Mouse (Mus musculus) intestine, postnatal 0 days (tissue): Measurements from ENCODE around the gene Med19. TPM values are rescaled to one million over a fixed set of nuclear protein-coding genes. Genes with fewer than 3 reads are reported as not detected.
A peak's percentile ranks its signal among the peaks of the same experiment; 100 is the strongest.
"Not testable (repeated sequence)": the region's sequence is repeated elsewhere in the genome, so short reads cannot be mapped to it uniquely, and the experiment has no call there.

ENCODE experiments used
- ATAC-seq: fragments of 200-750 bp; cut with Nextera tagmentation; 2 replicates; pipeline ENCODE4 v1.8.0; 2017; ENCODE audit warnings: mild to moderate bottlenecking, moderate TSS enrichment, moderate library complexity
- H3K27ac ChIP-seq: fragments of 300-500 bp; sonication (generic); 2 replicates; pipeline ENCODE4 v1.5.1; 2014; ENCODE audit warnings: mild to moderate bottlenecking, low read depth, low read length, moderate library complexity
- H3K27me3 ChIP-seq: fragments of 300-500 bp; sonication (generic); replicated peaks from 2 replicates; pipeline ENCODE4 v1.6.1; 2014; ENCODE audit warnings: low read length, mixed read lengths; ENCODE audit not compliant: control insufficient read depth, insufficient read depth
- H3K36me3 ChIP-seq: fragments of 300-500 bp; sonication (generic); 2 replicates; pipeline ENCODE4 v1.6.1; 2014; ENCODE audit warnings: mild to moderate bottlenecking, moderate library complexity; ENCODE audit not compliant: control insufficient read depth, insufficient read depth
- H3K4me1 ChIP-seq: fragments of 300-500 bp; sonication (generic); replicated peaks from 2 replicates; pipeline ENCODE4 v1.6.1; 2014; ENCODE audit warnings: antibody characterized with exemption, low read length, mixed read lengths; ENCODE audit not compliant: control insufficient read depth, insufficient read depth
- H3K4me2 ChIP-seq: fragments of 300-500 bp; sonication (generic); replicated peaks from 2 replicates; pipeline ENCODE4 v1.6.1; 2014; ENCODE audit warnings: low read depth, mild to moderate bottlenecking, moderate library complexity
- H3K4me3 ChIP-seq: fragments of 300-500 bp; sonication (generic); 2 replicates; pipeline ENCODE4 v1.5.1; 2014; ENCODE audit warnings: low read depth, low read length
- H3K9ac ChIP-seq: fragments of 300-500 bp; sonication (generic); 2 replicates; pipeline ENCODE4 v1.6.1; 2014; ENCODE audit warnings: mild to moderate bottlenecking, low read depth, low read length
- H3K9me3 ChIP-seq: fragments of 300-500 bp; sonication (generic); 2 replicates; pipeline ENCODE4 v1.6.1; 2016; ENCODE audit warnings: mixed run types; ENCODE audit not compliant: control insufficient read depth
- CTCF ChIP-seq: sonication (generic); IDR thresholded peaks from 2 replicates; pipeline ENCODE4 v1.5.1; 2016; ENCODE audit warnings: low read depth, mild to moderate bottlenecking, control low read depth, antibody characterized with exemption, moderate library complexity
- WGBS: fragments of 180-500 bp; shearing (Covaris S2); extraction: QIAGEN DNeasy Blood & Tissue Kit; methylation state at CpG from one replicate; pipeline ENCODE4 v1.1.7; 2014; 5-methylcytosine and 5-hydroxymethylcytosine counted together
- polyA plus RNA-seq: library from polyadenylated mRNA; unstranded; fragments of >200 nt; fragmentation: Nextera tagmentation; extraction: Ambion mirVana; gene quantifications from 2 replicates; pipeline ENCODE4 v1.2.1, GENCODE M21; 2015

Med19 gene
- polyA plus RNA-seq, 1 experiment from 2014 or later, result 21.0 TPM

DNA sequence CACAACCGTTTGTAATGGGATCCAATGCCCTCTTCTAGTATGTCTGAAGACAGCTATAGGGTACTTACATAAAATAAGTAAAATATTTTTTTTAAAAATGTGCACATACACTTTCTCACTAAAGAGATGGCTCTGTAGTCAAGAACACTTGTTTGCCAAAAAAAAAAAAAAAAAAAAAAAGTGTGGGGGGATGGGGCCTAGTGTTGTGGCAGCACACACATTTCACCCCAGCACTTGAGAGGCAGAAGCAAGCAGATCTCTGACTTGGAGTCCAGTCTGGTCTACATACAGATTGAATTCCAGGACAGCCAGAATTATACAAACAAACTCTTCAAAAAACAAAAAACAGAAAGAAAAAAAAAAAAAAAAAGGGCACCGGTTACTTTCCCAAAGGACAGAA is 42.5 kb downstream of the Med19 start:
- no peak for ATAC-seq
- Histone ChIP-seq H3K36me3 (peaks cover 20% of the 10 kb centered on the region; the same call in 1 of the 2 replicates), H3K9ac (no peak overlapping the region), H3K27ac (no peak overlapping the region), H3K4me3 (no peak overlapping the region), H3K27me3 (no peaks in the 10 kb centered on the region), H3K4me2 (no peak overlapping the region), H3K4me1 (0 out of 2 replicates have a peak, but pooled peaks cover 3% of the 10 kb centered on the region), H3K9me3 (no peaks in the 10 kb centered on the region)
- 92% methylated on average over 2 of the region's 2 CpGs for WGBS
- TF ChIP-seq CTCF, result no peak

DNA sequence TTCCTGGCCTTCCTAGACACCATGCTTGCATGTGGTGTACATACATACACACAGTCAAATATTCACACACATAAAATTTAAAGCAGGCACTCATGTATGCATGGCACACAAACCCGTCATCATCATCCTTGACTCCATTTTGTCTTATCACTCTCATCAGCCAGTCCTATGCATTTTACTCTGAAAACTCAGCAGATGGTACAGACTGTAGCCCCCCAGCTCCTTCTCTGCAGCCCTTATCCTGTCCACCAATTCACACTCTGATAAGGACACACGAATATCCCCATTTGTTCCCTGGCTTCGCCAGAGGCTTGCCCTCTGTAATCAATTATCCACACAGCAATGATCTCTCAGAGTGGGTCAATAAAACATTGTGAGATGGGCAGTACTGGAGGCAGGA is 43.0 kb downstream of the Med19 start:
- ATAC-seq, result no peak
- no peak overlapping the region for H3K4me3 ChIP-seq
- H3K27me3 ChIP-seq, result no peaks in the 10 kb centered on the region
- TF ChIP-seq CTCF, result no peak
- no peaks in the 10 kb centered on the region for H3K9me3 ChIP-seq
- WGBS, result 78% methylated on average over 3 of the region's 3 CpGs
- H3K36me3 ChIP-seq, result peaks cover 21% of the 10 kb centered on the region; the same call in 1 of the 2 replicates
- H3K27ac ChIP-seq, result no peak overlapping the region
- H3K4me1 ChIP-seq, result 0 out of 2 replicates have a peak, but pooled peaks cover 3% of the 10 kb centered on the region
- H3K9ac ChIP-seq, result no peak overlapping the region
- no peak overlapping the region for H3K4me2 ChIP-seq

DNA sequence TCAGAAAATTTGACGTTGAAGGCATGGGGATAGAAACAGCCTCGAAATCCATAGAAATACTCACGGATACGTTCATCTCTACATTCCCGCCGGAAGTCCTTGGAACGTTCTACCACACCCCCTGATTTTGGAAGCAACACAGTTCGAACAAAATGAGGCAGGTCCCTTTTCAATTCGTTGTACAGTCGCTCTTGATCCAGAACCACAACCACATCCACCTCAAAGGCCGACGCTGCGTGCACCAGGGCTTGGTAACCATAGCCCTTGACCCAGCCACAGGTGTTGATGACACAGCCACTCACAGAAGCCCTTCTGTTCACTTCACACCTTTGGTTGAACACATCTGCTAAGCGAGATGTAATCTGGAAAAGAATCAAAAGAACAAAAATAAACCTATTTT is 45.7 kb downstream of the Med19 start:
- Histone ChIP-seq H3K27ac (no peak overlapping the region), H3K4me2 (no peak overlapping the region), H3K27me3 (no peaks in the 10 kb centered on the region), H3K4me3 (no peak overlapping the region), H3K36me3 (peaks cover 21% of the 10 kb centered on the region; the same call in 1 of the 2 replicates), H3K4me1 (0 out of 2 replicates have a peak, but pooled peaks cover 3% of the 10 kb centered on the region), H3K9ac (no peak overlapping the region), H3K9me3 (no peaks in the 10 kb centered on the region)
- WGBS, result 94% methylated on average over 14 of the region's 14 CpGs
- ATAC-seq, result no peak
- no peak for TF ChIP-seq CTCF

DNA sequence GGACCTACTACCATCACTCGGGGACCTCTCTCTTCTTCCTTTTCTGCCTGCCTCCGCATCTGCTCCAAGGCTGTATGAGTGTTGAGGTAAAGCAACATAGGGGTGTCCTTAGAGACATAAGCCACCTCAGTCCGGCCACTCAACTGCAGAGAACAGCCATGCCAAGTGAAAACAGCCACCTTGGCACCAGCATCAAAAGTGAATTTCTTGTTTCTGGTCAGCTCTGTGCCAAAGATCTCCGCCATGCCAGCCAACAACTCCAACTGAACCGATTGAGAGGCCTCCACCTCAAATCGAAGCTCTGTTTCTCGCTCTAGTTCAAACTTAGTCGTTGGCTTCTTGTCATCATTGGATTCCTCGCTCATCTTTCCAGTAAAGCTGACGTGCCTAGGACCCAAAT is 47.6 kb downstream of the Med19 start:
- Histone ChIP-seq H3K4me2 (peak overlapping the region; percentile 83), H3K9ac (no peak overlapping the region), H3K4me1 (0 out of 2 replicates have a peak, but pooled peaks cover 3% of the 10 kb centered on the region), H3K4me3 (no peak overlapping the region), H3K36me3 (peaks cover 21% of the 10 kb centered on the region; the same call in 1 of the 2 replicates), H3K27ac (no peak overlapping the region), H3K9me3 (no peaks in the 10 kb centered on the region), H3K27me3 (no peaks in the 10 kb centered on the region)
- 94% methylated on average over 10 of the region's 10 CpGs for WGBS
- TF ChIP-seq CTCF, result no peak
- ATAC-seq, result no peak

DNA sequence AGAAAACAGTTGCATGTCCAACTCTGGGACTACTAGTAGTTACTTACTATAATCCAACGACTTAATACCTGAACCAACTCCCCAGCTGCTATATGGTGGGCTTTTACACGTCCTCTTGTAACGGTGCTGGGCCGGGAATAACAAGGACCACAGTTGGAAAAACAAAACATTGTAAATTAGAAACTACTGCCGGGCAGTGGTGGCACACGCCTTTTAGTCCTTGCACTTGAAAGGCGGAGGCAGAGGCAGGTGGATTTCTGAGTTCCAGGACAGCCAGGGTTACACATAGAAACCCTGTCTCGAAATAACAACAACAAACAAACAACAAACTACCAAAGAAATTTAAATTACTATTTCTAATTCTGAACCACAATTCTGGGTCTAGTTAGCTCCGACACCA is 48.5 kb downstream of the Med19 start:
- H3K9me3 ChIP-seq, result no peaks in the 10 kb centered on the region
- 0 out of 2 replicates have a peak, but pooled peaks cover 3% of the 10 kb centered on the region for H3K4me1 ChIP-seq
- no peak for ATAC-seq
- no peak for TF ChIP-seq CTCF
- peak overlapping the region; percentile 57 for H3K4me3 ChIP-seq
- 4% methylated on average over 9 of the region's 9 CpGs for WGBS
- H3K4me2 ChIP-seq, result peak overlapping the region; percentile 83
- H3K27ac ChIP-seq, result no peak overlapping the region
- H3K36me3 ChIP-seq, result peaks cover 21% of the 10 kb centered on the region; the same call in 1 of the 2 replicates
- no peaks in the 10 kb centered on the region for H3K27me3 ChIP-seq
- peak overlapping the region; percentile 57 for H3K9ac ChIP-seq

DNA sequence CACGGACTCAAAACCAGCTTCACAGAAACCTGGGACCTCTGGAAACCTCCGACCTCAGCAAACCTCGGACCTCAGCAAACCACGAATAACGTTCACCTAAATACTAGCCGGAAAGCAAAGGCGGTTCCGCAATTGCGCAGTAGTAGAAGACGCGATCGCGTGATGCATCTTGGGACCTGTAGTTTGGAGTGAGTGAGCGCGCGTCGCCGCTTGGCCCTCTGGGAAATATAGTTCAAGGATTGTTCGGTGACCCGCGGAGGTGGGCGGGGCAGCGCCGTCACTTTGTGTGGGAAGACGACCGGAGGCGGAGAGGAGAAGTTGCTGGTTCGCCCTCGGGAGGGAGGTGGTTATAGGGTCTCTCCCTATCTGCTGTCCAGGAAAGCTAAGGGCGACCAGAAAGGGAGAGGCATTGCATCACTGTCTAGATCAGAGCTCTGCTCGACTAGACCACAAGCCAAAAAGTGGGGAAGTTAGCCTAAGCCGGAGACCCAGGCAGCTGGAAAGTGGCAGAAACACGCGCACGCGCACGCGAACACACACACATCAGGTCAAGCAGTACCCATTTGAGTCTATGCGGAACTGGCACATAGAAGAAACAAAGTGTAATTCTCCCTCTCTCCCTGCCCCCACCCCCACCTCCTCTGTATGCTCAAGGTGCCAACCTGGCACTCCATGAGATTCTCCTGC is 49.1 kb downstream of the Med19 start, which contains the start of gene Clp1:
Gene Clp1 (minus strand): TSS at position 179 of the 687 bp plus-strand sequence.
- under 1% methylated on average over 38 of the region's 39 CpGs for WGBS
- peak within 1 kb of the TSS; percentile 83 for H3K4me2 ChIP-seq
- peak within 1 kb of the TSS; percentile 57 for H3K9ac ChIP-seq
- no peak; the same call in 1 of the 2 replicates for TF ChIP-seq CTCF
- no peaks in the 10 kb centered on the region for H3K27me3 ChIP-seq
- H3K36me3 ChIP-seq, result peaks cover 21% of the 10 kb centered on the region; the same call in 1 of the 2 replicates
- ATAC-seq, result peak; percentile 98
- peak within 1 kb of the TSS; percentile 74 for H3K27ac ChIP-seq
- 0 out of 2 replicates have a peak, but pooled peaks cover 3% of the 10 kb centered on the region for H3K4me1 ChIP-seq
- H3K4me3 ChIP-seq, result peak within 1 kb of the TSS; percentile 57
- no peaks in the 10 kb centered on the region for H3K9me3 ChIP-seq

DNA sequence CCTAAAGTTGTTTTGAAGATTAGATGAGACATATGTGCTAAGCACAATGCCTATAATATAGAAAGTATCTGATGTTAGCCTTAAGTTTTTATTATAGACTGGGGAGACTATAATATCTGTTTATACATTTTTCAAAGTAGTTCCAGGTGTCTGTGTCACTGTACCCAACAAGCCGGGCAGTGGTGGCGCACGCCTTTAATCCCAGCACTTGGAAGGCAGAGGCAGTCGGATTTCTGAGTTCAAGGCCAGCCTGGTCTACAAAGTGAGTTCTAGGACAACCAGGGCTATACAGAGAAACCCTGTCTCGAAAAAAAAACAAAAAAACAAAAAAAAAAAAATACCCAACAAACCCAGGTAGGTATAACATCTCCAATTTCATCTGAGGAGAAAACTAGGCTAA is 50.0 kb downstream of the Med19 start:
- not testable (repeated sequence) for H3K27ac ChIP-seq, H3K9ac ChIP-seq, H3K4me1 ChIP-seq, H3K27me3 ChIP-seq, ATAC-seq, H3K9me3 ChIP-seq
- Histone ChIP-seq H3K36me3 (peaks cover 19% of the 10 kb centered on the region; the same call in 1 of the 2 replicates), H3K4me2 (peak overlapping the region; percentile 83; the same call in 1 of the 2 replicates), H3K4me3 (peak overlapping the region; percentile 57; the same call in 1 of the 2 replicates)
- 86% methylated on average over 5 of the region's 5 CpGs for WGBS
